Mouse (Mus musculus): Measurements from ENCODE around the gene Tat.

Gene Tat

GRCm38 (mm10) chr8:110039659-110040058, 49.4 kb downstream of the Tat start, which contains the start of gene Chst4:
TSS of gene Chst4 (minus strand) at chr8:110039740.
- in situ Hi-C loops (cut with MboI; ENCODE audit: low sequenced_read_pairs) = no loop called here

GRCm38 (mm10) chr8:110040509-110040908, 50.3 kb downstream of the Tat start:
- in situ Hi-C loops (cut with MboI; ENCODE audit: low sequenced_read_pairs) = no loop called here

Data from CH12F3 (cell line).